Mouse (Mus musculus): ENCODE results near the gene Gm42715. TPM values are rescaled to one million over a fixed set of nuclear protein-coding genes. Genes with fewer than 3 reads are reported as not detected.

Gene Gm42715
- polyA plus RNA-seq (2015; fragmentation: Nextera tagmentation; extraction: Ambion mirVana) = 18.3 and 18.9 TPM in 2 replicates

DNA sequence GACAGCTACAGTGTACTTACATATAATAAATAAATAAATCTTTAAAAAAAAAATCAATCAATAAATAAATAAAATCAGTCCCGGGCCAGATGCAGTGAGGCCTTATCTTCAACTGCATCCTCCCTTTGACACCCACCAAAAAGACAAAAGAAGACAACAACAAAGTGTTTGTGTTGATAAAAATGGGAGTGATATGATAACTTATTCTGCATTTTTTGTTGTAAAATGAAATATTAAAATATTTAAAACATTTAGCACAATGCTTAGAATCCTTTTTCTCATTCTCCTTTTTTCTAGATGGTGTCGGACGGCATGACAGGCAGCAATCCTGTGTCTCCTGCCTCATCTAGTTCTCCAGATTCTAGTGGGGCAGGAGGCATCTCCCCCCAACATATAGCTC, at the start of gene Gm42715:
Gm42715 (plus strand) TSS at position 301 of the 400 bp plus-strand sequence.
- no peaks in the 10 kb centered on the region for H3K9me3 ChIP-seq
- H3K4me2 ChIP-seq (replicated peaks) = no peak within 1 kb of the TSS
- no peaks in the 10 kb centered on the region for H3K4me1 ChIP-seq
- peaks cover 88% of the 10 kb centered on the region for H3K36me3 ChIP-seq
- H3K27ac ChIP-seq = no peak within 1 kb of the TSS
- 94% methylated on average over 3 of the region's 3 CpGs for WGBS
- H3K9ac ChIP-seq = no peak within 1 kb of the TSS
- no peak within 1 kb of the TSS for H3K4me3 ChIP-seq
- no peaks in the 10 kb centered on the region for H3K27me3 ChIP-seq
- ATAC-seq (ENCODE audit: low FRiP score, low read depth) = no peak

DNA sequence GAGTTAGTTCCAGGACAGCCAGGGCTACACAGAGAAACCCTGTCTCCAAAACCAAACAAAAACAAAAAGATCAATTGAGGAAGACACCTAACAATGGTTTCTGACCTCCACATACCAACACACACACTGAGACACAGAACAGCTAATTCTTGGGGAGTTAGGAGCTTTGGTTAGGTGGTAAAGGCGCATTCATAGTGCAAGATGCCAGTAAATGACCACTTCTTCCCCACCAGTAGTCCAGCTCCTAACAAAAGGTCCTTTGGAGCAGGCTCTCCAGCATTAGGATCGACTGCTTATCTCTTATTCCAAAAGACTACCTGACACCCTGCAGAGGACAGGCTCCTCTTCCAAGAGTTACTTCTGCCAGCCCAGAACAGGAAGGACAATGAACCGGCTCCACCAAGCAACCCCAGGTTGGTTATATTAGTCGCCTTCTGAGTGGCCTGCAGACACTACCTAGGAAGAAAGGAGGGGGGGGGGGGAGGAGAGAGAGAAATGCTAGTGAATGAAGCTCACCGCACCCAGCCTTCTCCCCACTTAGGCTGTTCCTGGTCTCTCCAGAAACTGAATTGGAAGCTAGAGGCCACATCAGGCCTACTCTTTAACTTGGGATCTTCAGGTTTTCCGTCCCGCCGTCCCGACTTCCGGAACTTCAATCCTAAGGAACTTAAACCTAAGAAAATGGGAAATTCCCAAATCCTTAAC, 49.2 kb upstream of the Gm42715 start:
- Histone ChIP-seq H3K27ac (peak overlapping the region; percentile 98), H3K27me3 (no peaks in the 10 kb centered on the region), H3K4me1 (peaks cover 16% of the 10 kb centered on the region), H3K4me3 (peak overlapping the region; percentile 83), H3K4me2 (replicated peaks) (peak overlapping the region; percentile 94), H3K9me3 (no peaks in the 10 kb centered on the region), H3K36me3 (peaks cover 58% of the 10 kb centered on the region), H3K9ac (peak overlapping the region; percentile 92)
- WGBS = 9% methylated on average over 10 of the region's 10 CpGs
- no peak for ATAC-seq (ENCODE audit: low FRiP score, low read depth)

DNA sequence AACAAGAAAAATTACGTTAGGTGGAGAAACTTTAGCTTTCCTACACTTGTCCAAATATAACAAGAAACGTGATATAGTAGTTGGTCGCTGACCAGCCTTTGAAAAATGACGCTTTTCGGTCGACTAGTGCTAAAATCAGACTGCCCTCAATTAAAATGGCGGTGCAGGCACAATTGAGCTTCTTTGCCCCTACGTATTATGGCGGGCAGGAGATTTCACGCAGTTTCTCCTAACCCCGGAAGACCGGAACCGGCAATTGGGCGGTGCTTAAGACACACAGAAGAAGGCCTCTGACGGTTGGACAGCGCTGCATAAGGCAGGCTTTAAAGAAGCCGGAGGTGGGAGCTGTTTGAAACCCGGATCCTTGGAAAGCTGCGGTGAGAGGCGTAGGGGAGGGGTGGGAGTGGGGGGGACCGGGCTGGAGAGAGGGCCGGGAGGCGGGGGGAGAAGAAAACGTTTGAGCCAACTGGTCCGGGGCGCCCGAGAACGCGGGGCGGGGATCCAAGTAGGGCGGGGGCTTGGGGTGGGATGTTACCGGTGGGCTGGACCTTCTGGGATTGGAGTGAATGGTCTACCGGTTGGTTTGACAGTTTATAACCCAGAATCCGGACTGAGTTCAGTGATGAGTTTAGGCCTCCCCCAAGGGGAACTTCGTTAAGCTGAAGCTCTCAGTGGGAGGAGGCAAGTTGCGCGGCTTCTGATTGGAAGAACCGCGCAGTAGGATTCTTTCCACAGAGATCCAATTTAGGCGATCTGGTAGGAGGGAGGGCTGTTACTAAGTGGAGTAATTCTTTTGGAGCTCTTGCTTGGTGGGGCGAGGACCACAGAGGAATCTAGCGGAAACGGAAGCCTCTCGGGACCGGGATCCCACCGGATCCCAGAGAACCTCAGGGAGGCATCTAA, 48.4 kb upstream of the Gm42715 start:
- peak; percentile 94 for ATAC-seq (ENCODE audit: low FRiP score, low read depth)
- H3K9me3 ChIP-seq = no peaks in the 10 kb centered on the region
- H3K36me3 ChIP-seq = peaks cover 58% of the 10 kb centered on the region
- under 1% methylated on average over 46 of the region's 46 CpGs for WGBS
- H3K27me3 ChIP-seq = no peaks in the 10 kb centered on the region
- H3K9ac ChIP-seq = peak overlapping the region; percentile 92
- H3K4me1 ChIP-seq = peaks cover 16% of the 10 kb centered on the region
- peak overlapping the region; percentile 83 for H3K4me3 ChIP-seq
- H3K4me2 ChIP-seq (replicated peaks) = peak overlapping the region; percentile 94
- H3K27ac ChIP-seq = peak overlapping the region; percentile 98

DNA sequence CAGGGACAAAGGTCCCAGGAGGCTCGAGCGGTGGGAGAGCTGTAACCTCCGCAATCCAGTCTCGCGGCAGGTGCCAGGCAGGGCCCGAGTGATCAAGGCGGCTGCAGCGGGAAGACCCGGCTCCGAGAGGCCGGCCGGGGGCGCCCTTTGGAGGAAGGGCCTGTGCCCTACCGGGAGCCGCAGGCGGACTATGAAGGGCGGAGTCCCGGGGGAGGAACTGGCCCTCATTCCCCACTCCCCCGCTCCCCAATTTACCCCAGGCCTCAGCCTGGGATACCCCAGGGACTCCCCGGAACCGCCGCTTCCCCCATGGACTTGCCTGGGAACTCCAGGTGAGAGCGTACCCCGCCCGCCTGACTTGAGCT, 47.8 kb upstream of the Gm42715 start:
- Histone ChIP-seq H3K27me3 (no peaks in the 10 kb centered on the region), H3K4me2 (replicated peaks) (peak overlapping the region; percentile 94), H3K4me1 (peaks cover 16% of the 10 kb centered on the region), H3K4me3 (peak overlapping the region; percentile 83), H3K27ac (peak overlapping the region; percentile 98), H3K9me3 (no peaks in the 10 kb centered on the region), H3K9ac (peak overlapping the region; percentile 92), H3K36me3 (peaks cover 58% of the 10 kb centered on the region)
- under 1% methylated on average over 24 of the region's 25 CpGs for whole genome bisulfite sequencing
- peak; percentile 14 for ATAC-seq (ENCODE audit: low FRiP score, low read depth)

DNA sequence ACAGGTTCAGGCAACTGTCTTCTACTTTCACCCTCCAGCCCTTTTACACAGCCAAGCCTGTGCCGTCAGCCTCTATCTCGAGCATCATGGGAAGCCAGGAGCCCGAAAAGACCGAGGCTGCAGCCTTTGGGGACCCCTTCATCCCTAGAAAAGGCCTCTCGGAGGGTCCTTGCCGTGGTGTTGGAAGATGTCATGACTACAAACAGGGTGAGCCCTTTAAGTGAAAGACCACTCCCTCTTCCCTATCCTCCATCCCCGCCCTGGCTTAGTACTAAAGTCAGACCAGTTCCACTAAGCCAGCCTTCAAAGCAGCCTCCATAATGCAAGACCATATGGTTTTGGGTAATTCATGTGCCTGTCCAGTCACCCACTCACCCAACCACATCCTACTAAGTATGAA, 47.3 kb upstream of the Gm42715 start:
- no peaks in the 10 kb centered on the region for H3K9me3 ChIP-seq
- H3K9ac ChIP-seq = peak overlapping the region; percentile 92
- peak overlapping the region; percentile 94 for H3K4me2 ChIP-seq (replicated peaks)
- no peak for ATAC-seq (ENCODE audit: low FRiP score, low read depth)
- peaks cover 57% of the 10 kb centered on the region for H3K36me3 ChIP-seq
- no peaks in the 10 kb centered on the region for H3K27me3 ChIP-seq
- under 1% methylated on average over 7 of the region's 7 CpGs for WGBS
- peaks cover 20% of the 10 kb centered on the region for H3K4me1 ChIP-seq
- H3K27ac ChIP-seq = peak overlapping the region; percentile 98
- H3K4me3 ChIP-seq = peak overlapping the region; percentile 83

DNA sequence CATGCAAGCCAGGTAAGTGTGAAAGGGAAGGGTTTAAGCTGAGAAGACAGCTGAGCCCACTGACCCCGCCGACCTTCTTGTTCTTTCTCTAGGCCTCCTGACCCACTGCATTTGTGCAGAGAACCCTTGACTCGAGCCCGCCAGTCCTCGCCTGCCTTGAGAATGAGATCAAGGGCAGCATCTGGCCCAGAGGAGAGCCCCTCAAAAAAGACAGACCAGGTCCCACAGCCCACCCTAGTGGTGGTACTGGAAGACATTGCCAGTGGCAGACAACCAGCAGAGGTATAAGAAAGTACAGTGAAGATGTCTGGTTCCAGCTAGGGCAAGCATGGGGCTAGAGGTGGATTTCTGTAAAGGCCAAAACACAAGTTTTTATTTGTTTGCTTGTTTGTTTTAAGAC, 45.7 kb upstream of the Gm42715 start:
- H3K9ac ChIP-seq = no peak overlapping the region

DNA sequence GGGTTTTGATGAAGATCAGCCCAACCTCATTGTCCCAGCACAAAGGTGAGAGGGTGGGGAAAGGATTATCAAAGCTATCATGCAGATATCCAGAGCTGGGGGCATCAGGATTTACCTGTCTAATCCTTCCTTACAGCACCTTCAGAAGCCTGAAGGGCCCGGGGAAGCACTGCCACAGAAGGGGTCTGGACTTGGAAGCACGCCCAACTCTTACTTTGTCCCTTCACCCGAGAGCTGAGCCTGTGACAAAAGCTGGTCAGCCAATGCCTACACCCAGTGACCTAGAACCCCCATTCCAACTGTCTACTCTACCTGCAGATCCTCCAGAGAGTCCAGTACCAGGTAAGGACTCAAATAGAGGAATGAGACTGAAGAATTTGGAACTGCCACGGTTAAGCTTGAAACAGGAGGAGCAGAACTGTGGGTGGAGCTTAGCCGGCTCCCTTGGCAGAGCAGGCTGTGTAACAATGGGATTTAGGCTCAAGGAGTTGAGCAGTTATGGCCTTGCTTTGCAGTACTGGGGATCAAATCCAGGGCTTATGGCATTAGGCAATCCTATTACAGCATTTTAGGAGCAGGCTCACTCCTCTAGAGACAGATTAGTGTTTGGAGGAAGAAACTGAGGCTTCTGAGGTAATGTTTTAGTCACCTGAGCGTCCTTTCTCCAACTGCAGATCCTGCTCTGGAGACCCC, 44.9 kb upstream of the Gm42715 start:
- H3K9me3 ChIP-seq = no peaks in the 10 kb centered on the region
- H3K4me3 ChIP-seq = no peak overlapping the region
- WGBS = 79% methylated on average over 6 of the region's 6 CpGs
- H3K36me3 ChIP-seq = peaks cover 37% of the 10 kb centered on the region
- no peak overlapping the region for H3K4me2 ChIP-seq (replicated peaks)
- H3K4me1 ChIP-seq = peaks cover 22% of the 10 kb centered on the region
- H3K9ac ChIP-seq = no peak overlapping the region
- 0 out of 2 replicates have a peak overlapping the region, but pooled peaks have one; percentile 0 for H3K27ac ChIP-seq
- H3K27me3 ChIP-seq = no peaks in the 10 kb centered on the region
- no peak for ATAC-seq (ENCODE audit: low FRiP score, low read depth)

More for the DNA sequence above, 45.7 kb upstream of the Gm42715 start:
- no peak for ATAC-seq (ENCODE audit: low FRiP score, low read depth)
- WGBS = 81% methylated on average over 5 of the region's 5 CpGs
- H3K4me3 ChIP-seq = no peak overlapping the region
- H3K4me1 ChIP-seq = peaks cover 23% of the 10 kb centered on the region
- H3K9me3 ChIP-seq = no peaks in the 10 kb centered on the region
- no peaks in the 10 kb centered on the region for H3K27me3 ChIP-seq
- peaks cover 42% of the 10 kb centered on the region for H3K36me3 ChIP-seq
- H3K27ac ChIP-seq = no peak overlapping the region
- no peak overlapping the region for H3K4me2 ChIP-seq (replicated peaks)

DNA sequence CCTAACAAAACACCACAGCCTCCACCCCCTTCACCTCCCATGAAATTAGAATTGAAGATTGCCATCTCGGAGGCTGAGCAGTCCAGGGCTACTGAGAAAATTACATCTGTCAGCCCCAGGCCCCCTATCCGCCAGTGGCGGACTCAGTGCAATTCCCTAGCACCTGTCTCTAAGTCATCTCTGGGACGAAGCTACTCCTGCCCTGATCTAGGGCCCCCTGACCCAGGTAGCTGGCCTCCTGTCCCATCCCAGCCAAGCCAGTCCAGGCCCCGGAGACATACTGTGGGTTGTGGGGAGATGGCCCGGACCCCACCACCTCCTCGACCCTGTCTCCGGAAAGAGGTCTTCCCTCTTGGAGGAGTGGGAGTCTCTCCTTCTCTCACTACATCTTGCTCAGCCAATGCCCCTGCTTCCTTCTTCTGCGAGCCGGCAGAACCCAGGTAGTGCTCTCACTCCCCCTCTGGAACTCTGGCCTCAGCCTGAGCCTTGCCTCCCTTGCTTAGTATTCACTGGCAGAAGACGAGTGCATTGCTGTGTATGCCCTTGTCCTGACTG, 44.1 kb upstream of the Gm42715 start:
- Histone ChIP-seq H3K27me3 (no peaks in the 10 kb centered on the region), H3K36me3 (peaks cover 37% of the 10 kb centered on the region), H3K9ac (no peak overlapping the region), H3K27ac (no peak overlapping the region), H3K9me3 (no peaks in the 10 kb centered on the region), H3K4me1 (peaks cover 24% of the 10 kb centered on the region), H3K4me2 (replicated peaks) (no peak overlapping the region), H3K4me3 (0 out of 2 replicates have a peak overlapping the region, but pooled peaks have one; percentile 5)
- WGBS = 89% methylated on average over 11 of the region's 11 CpGs
- no peak for ATAC-seq (ENCODE audit: low FRiP score, low read depth)

DNA sequence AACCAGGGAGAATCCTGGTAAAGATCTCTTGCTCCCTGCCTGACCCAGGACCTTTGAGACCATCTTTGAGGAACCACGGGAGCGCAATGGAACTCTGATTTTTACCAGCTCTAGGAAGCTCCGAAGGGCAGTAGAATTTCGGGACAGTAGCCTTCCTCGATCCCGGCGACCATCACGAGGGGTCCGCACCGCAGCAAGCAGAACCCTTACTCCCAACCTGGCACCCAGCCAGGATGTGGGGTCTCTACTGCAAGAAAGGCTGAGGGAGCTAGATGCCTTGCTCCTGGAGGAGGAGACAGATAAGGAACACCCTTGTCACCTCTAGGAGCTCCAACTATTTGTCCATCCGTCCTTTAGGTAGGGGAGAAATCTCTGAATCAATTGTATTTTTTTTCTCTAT, 43.0 kb upstream of the Gm42715 start:
- no peak overlapping the region for H3K4me3 ChIP-seq
- no peaks in the 10 kb centered on the region for H3K9me3 ChIP-seq
- peaks cover 33% of the 10 kb centered on the region for H3K4me1 ChIP-seq
- H3K27me3 ChIP-seq = no peaks in the 10 kb centered on the region
- no peak for ATAC-seq (ENCODE audit: low FRiP score, low read depth)
- no peak overlapping the region for H3K9ac ChIP-seq
- H3K4me2 ChIP-seq (replicated peaks) = no peak overlapping the region
- H3K36me3 ChIP-seq = peaks cover 44% of the 10 kb centered on the region
- WGBS = 95% methylated on average over 11 of the region's 11 CpGs
- no peak overlapping the region for H3K27ac ChIP-seq

DNA sequence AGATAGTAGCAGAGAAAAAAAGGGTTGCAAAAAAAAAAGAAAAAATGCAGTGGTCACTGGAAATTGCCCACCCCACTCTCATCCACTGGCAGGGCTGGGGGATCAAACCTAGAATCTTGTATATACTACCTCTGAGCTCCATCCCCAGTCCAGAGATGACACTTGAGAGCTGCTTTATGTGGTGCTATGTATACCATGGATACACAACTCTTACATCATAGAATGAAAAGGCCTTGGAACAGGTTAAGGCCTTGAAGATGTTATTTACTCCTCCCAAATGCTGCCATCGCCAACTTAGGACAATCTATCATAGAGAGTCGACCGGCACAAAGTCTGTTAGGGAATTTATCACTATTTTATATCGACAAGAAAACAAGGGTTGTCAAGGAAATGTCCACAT, 42.5 kb upstream of the Gm42715 start:
- WGBS = 78% methylated on average over 4 of the region's 4 CpGs
- Histone ChIP-seq H3K9ac (peak overlapping the region; percentile 65), H3K36me3 (peaks cover 49% of the 10 kb centered on the region), H3K9me3 (no peaks in the 10 kb centered on the region), H3K4me3 (peak overlapping the region; percentile 100), H3K4me1 (peaks cover 33% of the 10 kb centered on the region), H3K4me2 (replicated peaks) (peak overlapping the region; percentile 99), H3K27me3 (no peaks in the 10 kb centered on the region), H3K27ac (peak overlapping the region; percentile 96; the same call in 1 of the 2 replicates)
- ATAC-seq (ENCODE audit: low FRiP score, low read depth) = no peak

DNA sequence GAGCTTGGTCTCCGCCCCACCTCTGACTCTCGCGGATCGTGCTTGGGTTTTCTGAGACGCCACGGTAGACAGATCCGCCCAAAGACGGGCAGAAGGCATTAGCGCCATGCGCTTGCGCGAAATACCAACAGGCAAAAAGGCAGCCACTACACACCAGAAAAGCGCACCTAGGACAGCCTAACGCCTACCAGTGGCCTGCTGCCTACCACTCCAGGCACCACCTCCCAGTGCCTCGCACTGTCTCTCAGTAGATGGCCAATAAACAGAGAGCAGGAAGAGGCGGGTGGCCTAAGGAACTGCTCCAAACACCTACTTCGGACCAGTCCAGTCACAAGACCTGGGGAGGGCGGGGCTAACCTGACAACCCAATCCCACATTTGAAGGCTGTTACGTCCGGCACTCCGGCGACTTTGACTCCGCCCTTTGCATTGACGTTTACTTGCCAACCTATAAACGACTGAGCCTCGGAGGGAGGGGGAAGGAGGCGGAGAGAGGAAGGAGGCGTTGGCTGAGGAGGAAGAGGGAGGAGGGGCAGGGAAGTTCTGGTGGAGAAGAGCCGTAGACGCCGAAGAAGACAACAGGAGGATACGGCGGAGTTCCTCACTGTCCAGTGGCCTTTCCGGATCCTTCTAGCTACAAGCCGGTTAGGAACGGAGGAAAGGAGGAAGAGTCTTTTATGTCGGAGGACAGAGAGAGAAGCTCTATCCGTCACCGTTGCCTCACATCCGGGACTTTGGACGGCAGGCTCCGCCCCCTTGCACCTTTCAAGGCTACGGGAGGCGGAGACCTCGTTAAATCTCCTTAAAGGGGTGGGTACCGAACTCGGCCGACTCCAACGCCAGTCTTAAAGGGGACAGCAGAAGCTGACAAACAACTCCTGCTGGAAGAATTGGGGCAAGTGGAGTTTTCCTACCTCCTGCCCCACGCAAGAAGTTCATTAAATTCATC, 41.4 kb upstream of the Gm42715 start:
- peak overlapping the region; percentile 100 for H3K4me3 ChIP-seq
- H3K27ac ChIP-seq = peak overlapping the region; percentile 96
- WGBS = under 1% methylated on average over 50 of the region's 50 CpGs
- peak; percentile 93 for ATAC-seq (ENCODE audit: low FRiP score, low read depth)
- H3K4me2 ChIP-seq (replicated peaks) = peak overlapping the region; percentile 99
- H3K9me3 ChIP-seq = no peaks in the 10 kb centered on the region
- peak overlapping the region; percentile 98 for H3K9ac ChIP-seq
- H3K4me1 ChIP-seq = peaks cover 24% of the 10 kb centered on the region
- peaks cover 60% of the 10 kb centered on the region for H3K36me3 ChIP-seq
- no peaks in the 10 kb centered on the region for H3K27me3 ChIP-seq

All from limb, embryonic 13.5 days (tissue).